Mouse (Mus musculus): Measurements from ENCODE around the gene Pck2. TPM values are rescaled to one million over a fixed set of nuclear protein-coding genes. Genes with fewer than 3 reads are reported as not detected.
A peak's percentile ranks its signal among the peaks of the same experiment; 100 is the strongest.

The Pck2 gene
- polyA plus RNA-seq, 1 experiment from 2014 or later = 42.8 TPM

DNA sequence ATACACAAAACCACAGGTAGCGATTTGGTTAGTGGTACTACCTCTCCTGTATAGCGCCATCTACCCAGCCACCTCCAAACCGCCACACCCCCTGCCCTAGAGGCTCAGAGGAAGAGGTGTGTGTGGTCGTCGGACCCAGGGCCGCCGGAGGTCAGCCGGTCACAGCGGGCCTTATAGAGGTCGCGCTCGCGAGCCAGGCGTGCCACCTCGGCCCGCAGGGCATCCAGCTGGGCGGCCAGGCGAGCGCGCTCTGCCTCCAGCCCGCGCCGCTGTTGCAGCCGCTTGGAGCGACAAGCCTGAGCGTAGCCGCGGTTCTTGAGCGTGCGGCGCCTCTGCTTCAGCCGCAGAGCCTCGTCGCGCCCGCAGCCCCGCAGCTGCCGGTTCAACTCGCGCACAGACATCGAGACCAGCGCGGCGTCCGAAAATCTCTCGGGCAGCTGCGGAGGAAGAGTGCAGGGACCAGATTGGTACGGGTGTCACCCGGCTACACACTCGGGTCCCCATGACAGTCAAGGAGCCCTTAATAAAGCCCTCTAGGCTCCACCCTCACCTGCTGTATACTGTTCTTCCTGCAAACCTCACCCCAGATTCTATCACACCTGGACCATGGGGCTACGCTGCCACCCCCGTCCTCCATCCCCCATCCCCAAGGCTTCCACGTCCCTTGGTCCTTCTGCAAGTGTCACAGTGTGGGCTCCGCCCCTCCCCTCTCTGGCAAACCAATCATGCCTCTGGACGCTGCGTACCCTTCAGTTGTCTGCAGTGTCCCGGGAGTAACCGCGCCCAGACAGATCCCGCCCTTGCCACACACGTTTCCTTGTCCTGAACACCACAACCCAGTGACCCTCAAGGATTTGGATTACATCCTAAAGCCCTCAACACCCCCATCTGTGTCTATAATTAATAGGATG, 19.4 kb upstream of the Pck2 start:
- H3K9me3 ChIP-seq (ENCODE audit: control insufficient read depth, low read length) = no peaks in the 10 kb centered on the region
- ATAC-seq (replicated peaks; ENCODE audit: low FRiP score, low TSS enrichment, low read depth) (peak; percentile 59), DNase-seq (ENCODE audit: low spot score) (peak; percentile 64)
- H3K9ac ChIP-seq (ENCODE audit: low read length) = peak overlapping the region; percentile 25; the same call in 1 of the 2 replicates
- peaks cover 46% of the 10 kb centered on the region for H3K27me3 ChIP-seq (replicated peaks; ENCODE audit: control insufficient read depth, insufficient read depth, low read length)
- no peak overlapping the region for H3K27ac ChIP-seq (ENCODE audit: low read depth)
- H3K4me3 ChIP-seq (ENCODE audit: low read depth, low read length) = peak overlapping the region; percentile 48
- H3K4me1 ChIP-seq (replicated peaks; ENCODE audit: control insufficient read depth, insufficient read depth, low read length) = peaks cover 3% of the 10 kb centered on the region; the same call in 1 of the 2 replicates
- H3K4me2 ChIP-seq (ENCODE audit: low read length) = peak overlapping the region; percentile 88
- under 1% methylated on average over 61 of the region's 61 CpGs for WGBS
- no peaks in the 10 kb centered on the region for H3K36me3 ChIP-seq (ENCODE audit: control insufficient read depth, insufficient read depth, low read length)

GRCm38 (mm10) chr14:55524062-55524461, 16.0 kb upstream of the Pck2 start:
- Histone ChIP-seq H3K4me2 (ENCODE audit: low read length) (no peak overlapping the region), H3K9ac (ENCODE audit: low read length) (no peak overlapping the region), H3K4me1 (replicated peaks; ENCODE audit: control insufficient read depth, insufficient read depth, low read length) (peaks cover 3% of the 10 kb centered on the region; the same call in 1 of the 2 replicates), H3K36me3 (ENCODE audit: control insufficient read depth, insufficient read depth, low read length) (no peaks in the 10 kb centered on the region), H3K27ac (ENCODE audit: low read depth) (no peak overlapping the region), H3K9me3 (ENCODE audit: control insufficient read depth, low read length) (no peaks in the 10 kb centered on the region), H3K27me3 (replicated peaks; ENCODE audit: control insufficient read depth, insufficient read depth, low read length) (peaks cover 48% of the 10 kb centered on the region), H3K4me3 (ENCODE audit: low read depth, low read length) (no peak overlapping the region)
- DNase-seq (ENCODE audit: low spot score) (no peak), ATAC-seq (replicated peaks; ENCODE audit: low FRiP score, low TSS enrichment, low read depth) (no peak)
- WGBS = 45% methylated on average over 4 of the region's 4 CpGs

DNA sequence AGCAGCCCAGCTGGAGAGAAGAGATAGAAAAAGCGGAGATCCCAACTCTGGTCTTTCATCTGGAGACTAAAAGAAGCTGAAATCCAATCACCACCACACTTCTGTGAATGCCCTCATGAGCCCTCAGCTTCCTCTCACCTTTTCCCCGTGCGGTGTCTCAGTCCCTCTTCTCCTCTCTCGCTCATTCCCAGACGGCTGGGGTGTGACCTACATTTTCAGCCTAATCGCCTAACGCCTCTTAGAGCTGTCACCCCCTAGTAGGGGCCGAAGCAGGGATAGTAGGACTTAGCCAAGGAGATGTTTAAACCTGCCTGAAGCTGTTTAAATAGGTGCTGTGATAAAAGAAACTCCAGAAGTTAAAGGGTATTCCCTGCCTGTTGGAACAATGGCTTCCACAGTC, 15.3 kb upstream of the Pck2 start, which contains the start of gene Nrl:
Gene Nrl (minus strand): TSS at position 197 of the 400 bp plus-strand sequence.
- Histone ChIP-seq H3K9ac (ENCODE audit: low read length) (no peak within 1 kb of the TSS), H3K36me3 (ENCODE audit: control insufficient read depth, insufficient read depth, low read length) (no peaks in the 10 kb centered on the region), H3K27ac (ENCODE audit: low read depth) (no peak within 1 kb of the TSS), H3K9me3 (ENCODE audit: control insufficient read depth, low read length) (no peaks in the 10 kb centered on the region), H3K4me3 (ENCODE audit: low read depth, low read length) (no peak within 1 kb of the TSS), H3K27me3 (replicated peaks; ENCODE audit: control insufficient read depth, insufficient read depth, low read length) (peaks cover 45% of the 10 kb centered on the region), H3K4me2 (ENCODE audit: low read length) (no peak within 1 kb of the TSS), H3K4me1 (replicated peaks; ENCODE audit: control insufficient read depth, insufficient read depth, low read length) (peaks cover 3% of the 10 kb centered on the region; the same call in 1 of the 2 replicates)
- DNase-seq (ENCODE audit: low spot score) (no peak), ATAC-seq (replicated peaks; ENCODE audit: low FRiP score, low TSS enrichment, low read depth) (no peak)
- WGBS = 17% methylated on average over 8 of the region's 8 CpGs

DNA sequence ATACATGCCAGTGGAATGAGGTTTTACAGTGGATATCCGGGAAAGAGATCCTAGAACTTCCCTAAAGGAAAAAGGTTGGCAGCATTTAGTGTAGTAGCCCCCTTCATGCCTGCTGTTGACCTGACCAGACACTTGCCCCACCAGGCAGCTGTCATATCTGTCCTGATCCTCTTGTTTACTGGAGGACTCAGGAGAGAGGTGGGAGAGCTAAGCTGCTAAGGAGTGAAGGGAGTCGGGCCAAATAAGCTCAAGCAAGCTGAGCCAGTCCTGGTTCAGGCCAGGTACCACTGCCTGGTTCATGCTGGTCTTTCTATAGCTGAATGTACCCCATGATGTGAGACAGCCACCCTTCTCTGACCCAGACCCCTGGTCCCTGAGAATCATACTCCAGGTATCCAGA, 13.4 kb upstream of the Pck2 start:
- 74% methylated on average over 2 of the region's 2 CpGs for WGBS
- H3K36me3 ChIP-seq (ENCODE audit: control insufficient read depth, insufficient read depth, low read length) = no peaks in the 10 kb centered on the region
- no peak overlapping the region for H3K4me3 ChIP-seq (ENCODE audit: low read depth, low read length)
- ATAC-seq (replicated peaks; ENCODE audit: low FRiP score, low TSS enrichment, low read depth) = no peak
- no peak overlapping the region for H3K9ac ChIP-seq (ENCODE audit: low read length)
- no peak for DNase-seq (ENCODE audit: low spot score)
- no peaks in the 10 kb centered on the region for H3K9me3 ChIP-seq (ENCODE audit: control insufficient read depth, low read length)
- H3K4me1 ChIP-seq (replicated peaks; ENCODE audit: control insufficient read depth, insufficient read depth, low read length) = no peaks in the 10 kb centered on the region
- H3K4me2 ChIP-seq (ENCODE audit: low read length) = no peak overlapping the region
- H3K27ac ChIP-seq (ENCODE audit: low read depth) = no peak overlapping the region
- peaks cover 29% of the 10 kb centered on the region for H3K27me3 ChIP-seq (replicated peaks; ENCODE audit: control insufficient read depth, insufficient read depth, low read length)

DNA sequence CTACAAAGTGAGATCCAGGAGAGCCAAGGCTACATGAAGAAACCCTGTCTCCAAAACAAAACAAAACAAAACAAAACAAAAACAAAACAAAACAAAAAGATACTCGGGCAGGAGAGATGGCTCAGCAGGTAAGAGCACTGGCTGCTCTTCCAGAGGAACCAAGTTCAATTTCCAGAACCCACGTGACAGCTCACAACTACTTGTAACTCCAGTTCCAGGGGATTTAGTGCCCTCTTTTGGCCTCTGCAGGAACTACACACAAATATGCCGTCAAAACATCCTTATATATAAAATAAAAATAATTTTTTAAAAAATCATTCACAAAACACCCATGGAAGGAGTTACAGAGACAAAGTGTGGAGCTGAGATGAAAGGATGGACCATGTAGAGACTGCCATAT, 12.1 kb upstream of the Pck2 start:
- Histone ChIP-seq H3K9ac (ENCODE audit: low read length) (no peak overlapping the region), H3K9me3 (ENCODE audit: control insufficient read depth, low read length) (no peaks in the 10 kb centered on the region), H3K27ac (ENCODE audit: low read depth) (no peak overlapping the region), H3K4me3 (ENCODE audit: low read depth, low read length) (no peak overlapping the region), H3K36me3 (ENCODE audit: control insufficient read depth, insufficient read depth, low read length) (no peaks in the 10 kb centered on the region), H3K4me2 (ENCODE audit: low read length) (no peak overlapping the region), H3K4me1 (replicated peaks; ENCODE audit: control insufficient read depth, insufficient read depth, low read length) (no peaks in the 10 kb centered on the region), H3K27me3 (replicated peaks; ENCODE audit: control insufficient read depth, insufficient read depth, low read length) (peaks cover 16% of the 10 kb centered on the region; the same call in 1 of the 2 replicates)
- DNase-seq (ENCODE audit: low spot score) (no peak), ATAC-seq (replicated peaks; ENCODE audit: low FRiP score, low TSS enrichment, low read depth) (no peak)
- WGBS = 25% methylated on average over 3 of the region's 3 CpGs

- no peaks in the 10 kb centered on the region for H3K9me3 ChIP-seq (ENCODE audit: control insufficient read depth, low read length)
- no peaks in the 10 kb centered on the region for H3K27me3 ChIP-seq (replicated peaks; ENCODE audit: control insufficient read depth, insufficient read depth, low read length)
- WGBS = 49% methylated on average over 6 of the region's 6 CpGs
- H3K4me1 ChIP-seq (replicated peaks; ENCODE audit: control insufficient read depth, insufficient read depth, low read length) = peaks cover 3% of the 10 kb centered on the region
- DNase-seq (ENCODE audit: low spot score) = peak; percentile 63
- H3K4me3 ChIP-seq (ENCODE audit: low read depth, low read length) = no peak overlapping the region
- H3K4me2 ChIP-seq (ENCODE audit: low read length) = no peak overlapping the region
- H3K9ac ChIP-seq (ENCODE audit: low read length) = no peak overlapping the region
- H3K27ac ChIP-seq (ENCODE audit: low read depth) = no peak overlapping the region
- ATAC-seq (replicated peaks; ENCODE audit: low FRiP score, low TSS enrichment, low read depth) = no peak
- H3K36me3 ChIP-seq (ENCODE audit: control insufficient read depth, insufficient read depth, low read length) = no peaks in the 10 kb centered on the region
Observed at GRCm38 (mm10) chr14:55536116-55536745, 3.8 kb upstream of the Pck2 start.

DNA sequence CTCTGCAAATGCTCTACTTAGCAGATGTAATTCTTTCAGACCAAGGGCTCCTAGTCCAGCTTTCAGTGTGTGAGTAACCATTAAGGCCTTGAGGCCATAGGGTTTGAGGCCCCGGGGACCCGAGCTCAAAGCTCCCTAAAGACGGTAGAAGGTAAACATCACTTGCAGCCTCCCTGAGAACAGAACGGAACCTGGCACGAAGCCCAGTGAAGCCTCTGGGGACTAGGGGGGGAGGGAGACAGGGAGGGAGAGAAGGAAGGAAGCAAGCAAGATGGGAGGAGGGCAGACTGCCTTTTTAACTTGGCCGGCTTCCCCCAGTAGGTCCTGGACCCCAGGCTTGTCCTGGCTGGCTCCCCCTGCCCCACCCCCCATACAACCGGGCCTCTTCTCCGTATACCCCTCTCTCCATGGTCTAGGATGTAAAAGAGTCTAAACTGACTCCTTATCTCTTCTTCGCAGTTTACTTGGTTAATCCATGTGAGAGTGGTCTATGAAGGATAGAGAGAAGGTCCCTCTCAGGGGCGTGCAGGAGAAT, 788 bp downstream of the Pck2 start:
- peak; percentile 56 for ATAC-seq (replicated peaks; ENCODE audit: low FRiP score, low TSS enrichment, low read depth)
- WGBS = 3% methylated on average over 10 of the region's 10 CpGs
- H3K9me3 ChIP-seq (ENCODE audit: control insufficient read depth, low read length) = no peaks in the 10 kb centered on the region
- H3K36me3 ChIP-seq (ENCODE audit: control insufficient read depth, insufficient read depth, low read length) = peaks cover 31% of the 10 kb centered on the region
- H3K4me2 ChIP-seq (ENCODE audit: low read length) = peak overlapping the region; percentile 78
- H3K9ac ChIP-seq (ENCODE audit: low read length) = peak overlapping the region; percentile 63
- peak; percentile 92 for DNase-seq (ENCODE audit: low spot score)
- peak overlapping the region; percentile 55 for H3K4me3 ChIP-seq (ENCODE audit: low read depth, low read length)
- peaks cover 8% of the 10 kb centered on the region for H3K4me1 ChIP-seq (replicated peaks; ENCODE audit: control insufficient read depth, insufficient read depth, low read length)
- peak overlapping the region; percentile 94 for H3K27ac ChIP-seq (ENCODE audit: low read depth)
- no peaks in the 10 kb centered on the region for H3K27me3 ChIP-seq (replicated peaks; ENCODE audit: control insufficient read depth, insufficient read depth, low read length)

DNA sequence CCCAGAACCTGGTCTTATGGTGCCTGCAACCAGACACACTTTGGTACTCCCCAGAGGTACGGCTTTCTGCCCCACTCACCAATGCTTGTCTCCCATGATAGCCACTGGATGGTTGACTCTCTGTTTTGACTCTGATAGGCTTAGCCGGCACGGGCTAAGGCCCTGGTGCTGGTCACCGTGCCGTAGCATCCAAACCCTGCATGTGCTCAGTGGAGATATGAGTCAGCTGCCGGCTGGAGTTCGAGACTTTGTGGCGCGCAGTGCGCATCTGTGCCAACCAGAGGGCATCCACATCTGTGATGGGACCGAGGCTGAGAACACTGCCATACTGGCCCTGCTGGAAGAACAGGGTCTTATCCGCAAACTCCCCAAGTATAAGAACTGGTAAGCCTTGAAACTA, 2.2 kb downstream of the Pck2 start:
- no peak overlapping the region for H3K9ac ChIP-seq (ENCODE audit: low read length)
- H3K36me3 ChIP-seq (ENCODE audit: control insufficient read depth, insufficient read depth, low read length) = peaks cover 46% of the 10 kb centered on the region
- peaks cover 8% of the 10 kb centered on the region for H3K4me1 ChIP-seq (replicated peaks; ENCODE audit: control insufficient read depth, insufficient read depth, low read length)
- no peaks in the 10 kb centered on the region for H3K27me3 ChIP-seq (replicated peaks; ENCODE audit: control insufficient read depth, insufficient read depth, low read length)
- no peak overlapping the region for H3K27ac ChIP-seq (ENCODE audit: low read depth)
- H3K4me3 ChIP-seq (ENCODE audit: low read depth, low read length) = no peak overlapping the region
- no peak for ATAC-seq (replicated peaks; ENCODE audit: low FRiP score, low TSS enrichment, low read depth)
- no peaks in the 10 kb centered on the region for H3K9me3 ChIP-seq (ENCODE audit: control insufficient read depth, low read length)
- DNase-seq (ENCODE audit: low spot score) = no peak
- 96% methylated on average over 12 of the region's 12 CpGs for WGBS
- H3K4me2 ChIP-seq (ENCODE audit: low read length) = no peak overlapping the region

All from intestine, embryonic 14.5 days (tissue).